Mouse (Mus musculus) thymus, adult 2 months (tissue): ENCODE data around the gene Fndc3b.

Source experiments
- CTCF ChIP-seq: fragments of 200-500 bp; IDR thresholded peaks from 2 replicates; pipeline ENCODE4 v1.5.1; 2012; ENCODE audit warnings: mild to moderate bottlenecking, control low read depth, low read length, moderate library complexity, borderline replicate concordance; ENCODE audit not compliant: control insufficient read depth, poor library complexity, insufficient read depth; ENCODE audit errors: extremely low read depth
- POLR2A ChIP-seq: fragments of 200-500 bp; IDR thresholded peaks from 2 replicates; pipeline ENCODE4 v1.6.1; 2012; ENCODE audit warnings: mild to moderate bottlenecking, low read length, control low read depth, moderate library complexity; ENCODE audit not compliant: control insufficient read depth, poor library complexity, insufficient read depth; ENCODE audit errors: extremely low read depth

- TF ChIP-seq CTCF, result no peak
- TF ChIP-seq POLR2A, result no peak
Measured at GRCm38 (mm10) chr3:27709096-27709905, 1.8 kb downstream of the Fndc3b start.
